Comparison of ENCODE assay signal across 27 mouse cellular contexts in genomic region chr4:34221915-34222314, GRCm38 (mm10).
"Had no signal": no experiment of that assay in that cellular context is flagged by ENCODE, and none has a peak within 500 bp of the region (broad histone marks: within the 10 kb centered on the region; RNA-seq: fewer than 3 reads in every experiment).

No protein-coding gene starts in this region.

- H3K9ac ChIP-seq: hindbrain, embryonic 12.5 days; hindbrain, embryonic 14.5 days; intestine, embryonic 15.5 days; kidney, embryonic 15.5 days; limb, embryonic 13.5 days; limb, embryonic 15.5 days; liver, embryonic 12.5 days; liver, embryonic 14.5 days had no signal

- DNase-seq: gastrocnemius, adult 2 months; gastrocnemius, postnatal 10 days; gastrocnemius, postnatal 25 days; heart, adult 2 months; heart, postnatal 10 days; heart, postnatal 4 days; kidney, adult 18-20 months; kidney, adult 9 months; kidney, postnatal 14 days; kidney, postnatal 36 days; layer of hippocampus, adult 9-11 months; layer of hippocampus, postnatal 36 days; left cerebral cortex, postnatal 4 days had no signal

- H3K27me3 ChIP-seq: hindbrain, embryonic 12.5 days; intestine, embryonic 15.5 days; kidney, embryonic 15.5 days; limb, embryonic 13.5 days; limb, embryonic 15.5 days; liver, embryonic 12.5 days had no signal

- H3K9me3 ChIP-seq: hindbrain, embryonic 10.5 days; hindbrain, embryonic 12.5 days; intestine, embryonic 15.5 days; kidney, embryonic 15.5 days; limb, embryonic 13.5 days; limb, embryonic 15.5 days; liver, embryonic 12.5 days had no signal

- H3K27ac ChIP-seq: gastrocnemius, adult 2 months; heart, adult 2 months; hindbrain, embryonic 10.5 days; hindbrain, embryonic 12.5 days; hindbrain, embryonic 14.5 days; intestine, embryonic 15.5 days; kidney, embryonic 15.5 days; kidney, postnatal 0 days; limb, embryonic 13.5 days; limb, embryonic 15.5 days; liver, embryonic 12.5 days; liver, embryonic 14.5 days had no signal

- H3K4me3 ChIP-seq: gastrocnemius, adult 2 months; heart, adult 2 months; hindbrain, embryonic 10.5 days; hindbrain, embryonic 12.5 days; intestine, embryonic 15.5 days; kidney, embryonic 15.5 days; limb, embryonic 13.5 days; limb, embryonic 15.5 days; liver, embryonic 12.5 days had no signal

- H3K4me2 ChIP-seq: heart, embryonic 11.5 days; hindbrain, embryonic 12.5 days; hindbrain, embryonic 14.5 days; intestine, embryonic 15.5 days; kidney, embryonic 15.5 days; limb, embryonic 13.5 days; limb, embryonic 15.5 days; liver, embryonic 12.5 days had no signal

- H3K36me3 ChIP-seq: hindbrain, embryonic 10.5 days; hindbrain, embryonic 12.5 days; intestine, embryonic 15.5 days; kidney, embryonic 15.5 days; limb, embryonic 13.5 days; limb, embryonic 15.5 days; liver, embryonic 12.5 days had no signal

- H3K4me1 ChIP-seq: hindbrain, embryonic 10.5 days; intestine, embryonic 15.5 days; kidney, embryonic 15.5 days; liver, embryonic 12.5 days had no signal

- ATAC-seq: hindbrain, embryonic 16.5 days; inflammation-experienced regulatory T-cells, adult 6 months; intestine, embryonic 15.5 days; intestine, postnatal 0 days; liver, embryonic 12.5 days had no signal
